ENCODE assay signal across 8 mouse cellular contexts in genomic region chr8:70701048-70701981, GRCm38 (mm10). TPM values are rescaled to one million over a fixed set of nuclear protein-coding genes. Genes with fewer than 3 reads are reported as not detected.
DNase-seq lines count a peak whose midpoint lies in the region; ATAC-seq and TF ChIP-seq lines count a peak whose summit lies in the region.

No protein-coding gene starts in this region.

- H3K4me3 ChIP-seq in thymus, adult 2 months (ENCODE audit: control insufficient read depth, insufficient read depth, low read length): peak overlapping the region; percentile 44
- H3K4me3 ChIP-seq in limb, embryonic 15.5 days: peak overlapping the region; percentile 71

- peak overlapping the region; percentile 35 for H3K27ac ChIP-seq in thymus, adult 2 months (ENCODE audit: control insufficient read depth, insufficient read depth, low read length)
- peak overlapping the region; percentile 98 for H3K27ac ChIP-seq in limb, embryonic 15.5 days

- 0 out of 2 replicates have a peak overlapping the region, but pooled peaks have one; percentile 21 for H3K9ac ChIP-seq in limb, embryonic 15.5 days

- H3K4me2 ChIP-seq in limb, embryonic 15.5 days: peak overlapping the region; percentile 53

- DNase-seq in cerebellum, adult 9-10 months: peak; percentile 77
- DNase-seq in cerebellum, postnatal 4 days (ENCODE audit: low spot score in 2 of 2): no peak
- no peak for DNase-seq in thymus, adult 2 months
- no peak for DNase-seq in thymus, postnatal 0 days (ENCODE audit: low spot score)
- DNase-seq in splenic B cell, adult 2 months (ENCODE audit: low read depth, low spot score): peak; percentile 78
- DNase-seq in right cerebral cortex, adult 18-20 months: no peak

- no peak for TF ChIP-seq POLR2A in thymus, adult 2 months (IDR thresholded peaks at IDR 0.05; ENCODE audit: control insufficient read depth, extremely low read depth, insufficient read depth, low read length, poor library complexity)

- 61% methylated on average over 10 of the region's 10 CpGs for WGBS in thymus, adult 2 months
- 54% methylated on average over 10 of the region's 10 CpGs for WGBS in limb, embryonic 15.5 days

- no peak for TF ChIP-seq CTCF in thymus, adult 2 months (IDR thresholded peaks at IDR 0.05; ENCODE audit: borderline replicate concordance, control insufficient read depth, extremely low read depth, insufficient read depth, low read length, poor library complexity)

- H3K27me3 ChIP-seq in thymus, adult 2 months (ENCODE audit: control insufficient read depth, insufficient read depth, low read length): no peaks in the 10 kb centered on the region
- H3K27me3 ChIP-seq in limb, embryonic 15.5 days: no peaks in the 10 kb centered on the region
- no peaks in the 10 kb centered on the region for H3K27me3 ChIP-seq in splenic B cell, adult 2 months (ENCODE audit: control insufficient read depth, insufficient read depth, low read length, poor library complexity, severe bottlenecking)

- H3K9me3 ChIP-seq in limb, embryonic 15.5 days: no peaks in the 10 kb centered on the region

- H3K36me3 ChIP-seq in thymus, adult 2 months (ENCODE audit: control insufficient read depth, insufficient read depth, low read length): no peaks in the 10 kb centered on the region
- H3K36me3 ChIP-seq in limb, embryonic 15.5 days: 0 out of 2 replicates have a peak, but pooled peaks cover 5% of the 10 kb centered on the region
- peaks cover 11% of the 10 kb centered on the region for H3K36me3 ChIP-seq in splenic B cell, adult 2 months (ENCODE audit: control insufficient read depth, insufficient read depth, low read length, poor library complexity, severe bottlenecking)

- H3K4me1 ChIP-seq in thymus, adult 2 months (replicated peaks; ENCODE audit: control insufficient read depth, insufficient read depth, low read length): peaks cover 26% of the 10 kb centered on the region
- peaks cover 38% of the 10 kb centered on the region for H3K4me1 ChIP-seq in limb, embryonic 15.5 days

- no peak for ATAC-seq in limb, embryonic 15.5 days (ENCODE audit: insufficient number of reproducible peaks, low FRiP score, low TSS enrichment, low read depth)
- no peak for ATAC-seq in granulocyte monocyte progenitor cell, adult 5-6 weeks (replicated peaks; ENCODE audit: poor library complexity, severe bottlenecking)

RNA-seq across cellular contexts. Expression of gene Iqcn, which starts 1.9 kb away (rescaled TPM):
- polyA plus RNA-seq in thymus, adult 2 months (2012; rRNA removed): 0.19 and 0.28 TPM in 2 replicates
- 0.04 and 0.06 TPM in 2 replicates for polyA plus RNA-seq in thymus, postnatal 0 days (2015; fragmentation: Nextera tagmentation; extraction: Ambion mirVana)
- polyA plus RNA-seq in limb, embryonic 15.5 days (2015; fragmentation: Nextera tagmentation; extraction: Ambion mirVana): 0.04 TPM in 2 replicates
- total RNA-seq in granulocyte monocyte progenitor cell, adult 5-6 weeks (2014; fragmentation: Nextera tagmentation): not detected in 2 replicates
- not detected in 2 replicates for total RNA-seq in granulocyte monocyte progenitor cell, adult 5-6 weeks (2017)

RNA-seq across cellular contexts. Expression of gene Jund, which starts 2.6 kb away (rescaled TPM):
- polyA plus RNA-seq in thymus, adult 2 months (2012; rRNA removed): 540 and 792 TPM in 2 replicates
- 85.7 and 111 TPM in 2 replicates for polyA plus RNA-seq in thymus, postnatal 0 days (2015; fragmentation: Nextera tagmentation; extraction: Ambion mirVana)
- polyA plus RNA-seq in limb, embryonic 15.5 days (2015; fragmentation: Nextera tagmentation; extraction: Ambion mirVana): 69.8 and 81.5 TPM in 2 replicates
- 7.7 and 12.3 TPM in 2 replicates for total RNA-seq in granulocyte monocyte progenitor cell, adult 5-6 weeks (2014; fragmentation: Nextera tagmentation)
- 24.6 and 27.0 TPM in 2 replicates for total RNA-seq in granulocyte monocyte progenitor cell, adult 5-6 weeks (2017)

RNA-seq across cellular contexts. Expression of gene Gm3336, which starts 17.0 kb away (rescaled TPM):
- polyA plus RNA-seq in thymus, adult 2 months (2012; rRNA removed): 0.48 and 0.50 TPM in 2 replicates
- 0.29 and 0.32 TPM in 2 replicates for polyA plus RNA-seq in thymus, postnatal 0 days (2015; fragmentation: Nextera tagmentation; extraction: Ambion mirVana)
- polyA plus RNA-seq in limb, embryonic 15.5 days (2015; fragmentation: Nextera tagmentation; extraction: Ambion mirVana): not detected in 2 replicates
- not detected in 2 replicates for total RNA-seq in granulocyte monocyte progenitor cell, adult 5-6 weeks (2014; fragmentation: Nextera tagmentation)
- total RNA-seq in granulocyte monocyte progenitor cell, adult 5-6 weeks (2017): not detected in 2 replicates

RNA-seq across cellular contexts. Expression of gene Pde4c, which starts 22.2 kb away (rescaled TPM):
- polyA plus RNA-seq in thymus, adult 2 months (2012; rRNA removed): 4.9 and 6.2 TPM in 2 replicates
- 0.28 and 0.35 TPM in 2 replicates for polyA plus RNA-seq in thymus, postnatal 0 days (2015; fragmentation: Nextera tagmentation; extraction: Ambion mirVana)
- 0.05 and 0.16 TPM in 2 replicates for polyA plus RNA-seq in limb, embryonic 15.5 days (2015; fragmentation: Nextera tagmentation; extraction: Ambion mirVana)
- not detected in 2 replicates for total RNA-seq in granulocyte monocyte progenitor cell, adult 5-6 weeks (2014; fragmentation: Nextera tagmentation)
- total RNA-seq in granulocyte monocyte progenitor cell, adult 5-6 weeks (2017): not detected in 2 replicates

RNA-seq across cellular contexts. Expression of gene Lsm4, which starts 28.3 kb away (rescaled TPM):
- polyA plus RNA-seq in thymus, adult 2 months (2012; rRNA removed): 192 and 199 TPM in 2 replicates
- 333 and 377 TPM in 2 replicates for polyA plus RNA-seq in thymus, postnatal 0 days (2015; fragmentation: Nextera tagmentation; extraction: Ambion mirVana)
- polyA plus RNA-seq in limb, embryonic 15.5 days (2015; fragmentation: Nextera tagmentation; extraction: Ambion mirVana): 199 and 201 TPM in 2 replicates
- 187 and 226 TPM in 2 replicates for total RNA-seq in granulocyte monocyte progenitor cell, adult 5-6 weeks (2014; fragmentation: Nextera tagmentation)
- 247 and 312 TPM in 2 replicates for total RNA-seq in granulocyte monocyte progenitor cell, adult 5-6 weeks (2017)

Comparison
In these comparisons a context has a peak if more than half of its experiments do, and no peak if none do; other contexts are left out.
1. DNase-seq: peak in cerebellum, adult 9-10 months (single experiment) and splenic B cell, adult 2 months (single experiment); none in cerebellum, postnatal 4 days (0 of 2), thymus, adult 2 months (single experiment), thymus, postnatal 0 days (single experiment) and right cerebral cortex, adult 18-20 months (single experiment).